Mouse (Mus musculus): Measurements from ENCODE around the gene Morn1. TPM values are rescaled to one million over a fixed set of nuclear protein-coding genes. Genes with fewer than 3 reads are reported as not detected.
A peak's percentile ranks its signal among the peaks of the same experiment; 100 is the strongest.
"Not testable (repeated sequence)": the region's sequence is repeated elsewhere in the genome, so short reads cannot be mapped to it uniquely, and the experiment has no call there.

The Morn1 gene
- polyA plus RNA-seq, 1 experiment from 2014 or later, result 5.4 TPM

GRCm38 (mm10) chr4:155066834-155067522, 19.4 kb upstream of the Morn1 start, which contains the start of gene Pex10:
TSS of gene Pex10 (plus strand) at chr4:155067016.
- H3K9me3 ChIP-seq, result no peaks in the 10 kb centered on the region
- WGBS, result 1% methylated on average over 48 of the region's 48 CpGs
- no peaks in the 10 kb centered on the region for H3K27me3 ChIP-seq (replicated peaks; ENCODE audit: low read depth, poor library complexity, severe bottlenecking)
- H3K4me1 ChIP-seq, result peaks cover 42% of the 10 kb centered on the region
- peaks cover 42% of the 10 kb centered on the region for H3K36me3 ChIP-seq (replicated peaks)
- peak; percentile 98 for DNase-seq (ENCODE audit: low spot score)
- H3K27ac ChIP-seq (replicated peaks), result peak within 1 kb of the TSS; percentile 87
- peak within 1 kb of the TSS; percentile 82 for H3K4me3 ChIP-seq

- Histone ChIP-seq H3K4me3 (peak overlapping the region; percentile 82; the same call in 1 of the 2 replicates), H3K27ac (replicated peaks) (no peak overlapping the region), H3K27me3 (replicated peaks; ENCODE audit: low read depth, poor library complexity, severe bottlenecking) (no peaks in the 10 kb centered on the region), H3K36me3 (replicated peaks) (peaks cover 57% of the 10 kb centered on the region), H3K4me1 (peaks cover 33% of the 10 kb centered on the region), H3K9me3 (no peaks in the 10 kb centered on the region)
- WGBS, result 93% methylated on average over 20 of the region's 20 CpGs
- no peak for DNase-seq (ENCODE audit: low spot score)
These were observed 17.9 kb upstream of the Morn1 start for GRCm38 (mm10) chr4:155068357-155068972.

- no peaks in the 10 kb centered on the region for H3K27me3 ChIP-seq (replicated peaks; ENCODE audit: low read depth, poor library complexity, severe bottlenecking)
- no peaks in the 10 kb centered on the region for H3K9me3 ChIP-seq
- H3K36me3 ChIP-seq (replicated peaks), result peaks cover 64% of the 10 kb centered on the region
- no peak overlapping the region for H3K4me3 ChIP-seq
- peaks cover 26% of the 10 kb centered on the region for H3K4me1 ChIP-seq
- no peak for DNase-seq (ENCODE audit: low spot score)
- WGBS, result 90% methylated on average over 6 of the region's 6 CpGs
- no peak overlapping the region for H3K27ac ChIP-seq (replicated peaks)
These were observed 17.2 kb upstream of the Morn1 start for GRCm38 (mm10) chr4:155069191-155069590.

- no peak overlapping the region for H3K27ac ChIP-seq (replicated peaks)
- H3K36me3 ChIP-seq (replicated peaks), result peaks cover 75% of the 10 kb centered on the region
- H3K9me3 ChIP-seq, result no peaks in the 10 kb centered on the region
- H3K27me3 ChIP-seq (replicated peaks; ENCODE audit: low read depth, poor library complexity, severe bottlenecking), result no peaks in the 10 kb centered on the region
- no peak overlapping the region for H3K4me3 ChIP-seq
- WGBS, result 91% methylated on average over 13 of the region's 13 CpGs
- DNase-seq (ENCODE audit: low spot score), result no peak
- H3K4me1 ChIP-seq, result peaks cover 25% of the 10 kb centered on the region
These were observed 16.2 kb upstream of the Morn1 start for GRCm38 (mm10) chr4:155070199-155070598.

GRCm38 (mm10) chr4:155070921-155071320, 15.5 kb upstream of the Morn1 start:
- Histone ChIP-seq H3K9me3 (no peaks in the 10 kb centered on the region), H3K27me3 (replicated peaks; ENCODE audit: low read depth, poor library complexity, severe bottlenecking) (no peaks in the 10 kb centered on the region), H3K27ac (replicated peaks) (no peak overlapping the region), H3K4me3 (no peak overlapping the region), H3K36me3 (replicated peaks) (peaks cover 82% of the 10 kb centered on the region), H3K4me1 (peaks cover 21% of the 10 kb centered on the region)
- WGBS, result 96% methylated on average over 5 of the region's 5 CpGs
- DNase-seq (ENCODE audit: low spot score), result no peak

- H3K9me3 ChIP-seq, result no peaks in the 10 kb centered on the region
- no peak overlapping the region for H3K4me3 ChIP-seq
- no peak overlapping the region for H3K27ac ChIP-seq (replicated peaks)
- WGBS, result 83% methylated on average over 9 of the region's 9 CpGs
- no peaks in the 10 kb centered on the region for H3K4me1 ChIP-seq
- no peaks in the 10 kb centered on the region for H3K27me3 ChIP-seq (replicated peaks; ENCODE audit: low read depth, poor library complexity, severe bottlenecking)
- peaks cover 99% of the 10 kb centered on the region for H3K36me3 ChIP-seq (replicated peaks)
- no peak for DNase-seq (ENCODE audit: low spot score)
These were observed 12.0 kb upstream of the Morn1 start for GRCm38 (mm10) chr4:155074418-155074817.

GRCm38 (mm10) chr4:155075137-155075536, 11.2 kb upstream of the Morn1 start:
- H3K27ac ChIP-seq (replicated peaks), result no peak overlapping the region
- H3K4me3 ChIP-seq, result no peak overlapping the region
- H3K9me3 ChIP-seq, result no peaks in the 10 kb centered on the region
- 86% methylated on average over 9 of the region's 9 CpGs for WGBS
- DNase-seq (ENCODE audit: low spot score), result no peak
- H3K27me3 ChIP-seq (replicated peaks; ENCODE audit: low read depth, poor library complexity, severe bottlenecking), result no peaks in the 10 kb centered on the region
- no peaks in the 10 kb centered on the region for H3K4me1 ChIP-seq
- H3K36me3 ChIP-seq (replicated peaks), result peaks cover 99% of the 10 kb centered on the region

- 91% methylated on average over 2 of the region's 2 CpGs for WGBS
- no peak overlapping the region for H3K4me3 ChIP-seq
- DNase-seq (ENCODE audit: low spot score), result no peak
- no peaks in the 10 kb centered on the region for H3K9me3 ChIP-seq
- no peak overlapping the region for H3K27ac ChIP-seq (replicated peaks)
- no peaks in the 10 kb centered on the region for H3K27me3 ChIP-seq (replicated peaks; ENCODE audit: low read depth, poor library complexity, severe bottlenecking)
- peaks cover 99% of the 10 kb centered on the region for H3K36me3 ChIP-seq (replicated peaks)
- no peaks in the 10 kb centered on the region for H3K4me1 ChIP-seq
These were observed 10.6 kb upstream of the Morn1 start for GRCm38 (mm10) chr4:155075813-155076212.

GRCm38 (mm10) chr4:155076677-155077076, 9.7 kb upstream of the Morn1 start:
- Histone ChIP-seq H3K27ac (replicated peaks) (no peak overlapping the region), H3K36me3 (replicated peaks) (peaks cover 97% of the 10 kb centered on the region), H3K9me3 (no peaks in the 10 kb centered on the region), H3K27me3 (replicated peaks; ENCODE audit: low read depth, poor library complexity, severe bottlenecking) (no peaks in the 10 kb centered on the region), H3K4me1 (no peaks in the 10 kb centered on the region), H3K4me3 (no peak overlapping the region)
- 88% methylated on average over 9 of the region's 9 CpGs for WGBS
- DNase-seq (ENCODE audit: low spot score), result no peak

GRCm38 (mm10) chr4:155078808-155079207, 7.6 kb upstream of the Morn1 start:
- DNase-seq (ENCODE audit: low spot score); H3K9me3 ChIP-seq; H3K4me3 ChIP-seq; H3K27me3 ChIP-seq (replicated peaks; ENCODE audit: low read depth, poor library complexity, severe bottlenecking); H3K27ac ChIP-seq (replicated peaks): not testable (repeated sequence)
- WGBS, result 93% methylated on average over 10 of the region's 10 CpGs
- Histone ChIP-seq H3K36me3 (replicated peaks) (peaks cover 97% of the 10 kb centered on the region), H3K4me1 (peaks cover 11% of the 10 kb centered on the region)

GRCm38 (mm10) chr4:155079666-155080065, 6.7 kb upstream of the Morn1 start:
- no peak overlapping the region for H3K4me3 ChIP-seq
- DNase-seq (ENCODE audit: low spot score), result no peak
- no peak overlapping the region for H3K27ac ChIP-seq (replicated peaks)
- H3K4me1 ChIP-seq, result peaks cover 16% of the 10 kb centered on the region
- WGBS, result 88% methylated on average over 6 of the region's 6 CpGs
- no peaks in the 10 kb centered on the region for H3K9me3 ChIP-seq
- no peaks in the 10 kb centered on the region for H3K27me3 ChIP-seq (replicated peaks; ENCODE audit: low read depth, poor library complexity, severe bottlenecking)
- H3K36me3 ChIP-seq (replicated peaks), result peaks cover 95% of the 10 kb centered on the region

GRCm38 (mm10) chr4:155083553-155083952, 2.8 kb upstream of the Morn1 start:
- WGBS, result 86% methylated on average over 4 of the region's 4 CpGs
- no peaks in the 10 kb centered on the region for H3K9me3 ChIP-seq
- peaks cover 56% of the 10 kb centered on the region for H3K36me3 ChIP-seq (replicated peaks)
- H3K4me1 ChIP-seq, result peaks cover 41% of the 10 kb centered on the region
- H3K27me3 ChIP-seq (replicated peaks; ENCODE audit: low read depth, poor library complexity, severe bottlenecking), result no peaks in the 10 kb centered on the region
- peak overlapping the region; percentile 11; the same call in 1 of the 2 replicates for H3K4me3 ChIP-seq
- DNase-seq (ENCODE audit: low spot score), result no peak
- no peak overlapping the region for H3K27ac ChIP-seq (replicated peaks)

GRCm38 (mm10) chr4:155084351-155084750, 2.0 kb upstream of the Morn1 start:
- Histone ChIP-seq H3K27ac (replicated peaks) (no peak overlapping the region; the same call in 1 of the 2 replicates), H3K9me3 (no peaks in the 10 kb centered on the region), H3K4me3 (peak overlapping the region; percentile 97), H3K4me1 (peaks cover 41% of the 10 kb centered on the region), H3K36me3 (replicated peaks) (peaks cover 55% of the 10 kb centered on the region), H3K27me3 (replicated peaks; ENCODE audit: low read depth, poor library complexity, severe bottlenecking) (no peaks in the 10 kb centered on the region)
- 91% methylated on average over 7 of the region's 7 CpGs for WGBS
- DNase-seq (ENCODE audit: low spot score), result no peak

Data from embryonic facial prominence, embryonic 10.5 days (tissue).